Mouse (Mus musculus) stomach, postnatal 0 days (tissue): ENCODE measurements around the gene Gm17571. TPM values are rescaled to one million over a fixed set of nuclear protein-coding genes. Genes with fewer than 3 reads are reported as not detected.

Experiments
- ATAC-seq: fragments of 200-750 bp; cut with Nextera tagmentation; 2 replicates; pipeline ENCODE4 v1.8.0; 2017; ENCODE audit not compliant: low FRiP score, low TSS enrichment
- DNase-seq: peaks from one replicate; pipeline ENCODE4 v3.0.0-alpha.2; 2016; ENCODE audit warnings: low spot score
- H3K27ac ChIP-seq: fragments of 300-500 bp; sonication (generic); replicated peaks from 2 replicates; pipeline ENCODE4 v1.5.1; 2014; ENCODE audit warnings: mild to moderate bottlenecking, control low read depth
- H3K27me3 ChIP-seq: fragments of 300-500 bp; sonication (generic); 2 replicates; pipeline ENCODE4 v1.6.1; 2014; ENCODE audit warnings: low read length; ENCODE audit not compliant: control insufficient read depth, insufficient read depth
- H3K36me3 ChIP-seq: fragments of 300-500 bp; sonication (generic); 2 replicates; pipeline ENCODE4 v1.6.1; 2014; ENCODE audit warnings: low read length, mixed read lengths; ENCODE audit not compliant: control insufficient read depth, insufficient read depth
- H3K4me1 ChIP-seq: fragments of 300-500 bp; sonication (generic); replicated peaks from 2 replicates; pipeline ENCODE4 v1.6.1; 2014; ENCODE audit warnings: antibody characterized with exemption; ENCODE audit not compliant: control insufficient read depth, insufficient read depth
- H3K4me2 ChIP-seq: fragments of 300-500 bp; sonication (generic); replicated peaks from 2 replicates; pipeline ENCODE4 v1.6.1; 2014; ENCODE audit warnings: low read depth, mild to moderate bottlenecking, control low read depth, moderate library complexity
- H3K4me3 ChIP-seq: fragments of 300-500 bp; sonication (generic); 2 replicates; pipeline ENCODE4 v1.5.1; 2014; ENCODE audit warnings: low read depth, low read length, control low read depth
- H3K9ac ChIP-seq: fragments of 300-500 bp; sonication (generic); 2 replicates; pipeline ENCODE4 v1.6.1; 2014; ENCODE audit warnings: mild to moderate bottlenecking, low read length, control low read depth, mixed read lengths
- H3K9me3 ChIP-seq: fragments of 300-500 bp; sonication (generic); 2 replicates; pipeline ENCODE4 v1.6.1; 2016; ENCODE audit warnings: low read length; ENCODE audit not compliant: control insufficient read depth
- CTCF ChIP-seq: IDR thresholded peaks from 2 replicates; pipeline ENCODE4 v1.5.1; 2016; ENCODE audit warnings: antibody characterized with exemption, low read depth, mild to moderate bottlenecking, moderate library complexity
- EP300 ChIP-seq: optimal IDR thresholded peaks from 2 replicates; pipeline ENCODE3; 2016; ENCODE audit warnings: antibody characterized with exemption
- WGBS: fragments of 180-500 bp; shearing (Covaris S2); extraction: QIAGEN DNeasy Blood & Tissue Kit; methylation state at CpG from one replicate; pipeline ENCODE4 v1.1.7; 2014; 5-methylcytosine and 5-hydroxymethylcytosine counted together
- polyA plus RNA-seq: library from polyadenylated mRNA; unstranded; fragments of >200 nt; fragmentation: Nextera tagmentation; extraction: Ambion mirVana; gene quantifications from 2 replicates; pipeline ENCODE4 v1.2.1, GENCODE M21; 2015

The Gm17571 gene
- polyA plus RNA-seq, 1 experiment from 2014 or later: not detected

DNA sequence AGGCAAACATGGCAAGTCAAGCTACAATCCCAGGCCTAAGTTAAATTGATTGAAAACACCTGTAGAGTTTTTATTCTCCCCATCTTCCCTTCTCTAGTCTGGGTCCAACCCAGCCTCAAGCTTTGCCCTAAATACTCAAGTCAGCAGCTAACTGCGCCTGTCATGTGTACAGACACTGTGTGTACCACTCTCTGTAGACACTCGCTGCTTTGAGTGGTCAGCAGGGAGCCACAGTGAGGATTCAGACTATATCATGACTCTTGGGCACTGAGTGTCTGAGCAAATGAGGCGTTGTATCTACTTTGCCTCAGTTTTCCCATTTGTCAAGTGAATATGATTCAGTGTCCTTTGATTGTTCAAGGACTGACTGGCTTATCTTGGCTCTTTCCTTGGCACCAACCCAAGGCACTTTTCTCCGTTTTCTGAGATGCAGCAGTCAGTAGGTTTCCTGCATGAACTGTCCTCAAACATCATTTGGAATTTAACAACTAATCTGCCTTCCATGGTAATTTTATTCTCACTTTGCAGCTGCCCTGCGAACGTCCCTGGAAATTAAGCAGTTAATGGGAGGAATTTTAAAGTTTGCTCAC, 13.0 kb downstream of the Gm17571 start:
- H3K9me3 ChIP-seq: no peaks in the 10 kb centered on the region
- H3K4me3 ChIP-seq: no peak overlapping the region
- ATAC-seq (no peak), DNase-seq (no peak)
- 65% methylated on average over 6 of the region's 6 CpGs for WGBS
- TF ChIP-seq CTCF: no peak
- no peak for TF ChIP-seq EP300
- H3K4me2 ChIP-seq: no peak overlapping the region
- no peak overlapping the region for H3K9ac ChIP-seq
- no peak overlapping the region for H3K27ac ChIP-seq
- H3K36me3 ChIP-seq: no peaks in the 10 kb centered on the region
- no peaks in the 10 kb centered on the region for H3K27me3 ChIP-seq
- no peaks in the 10 kb centered on the region for H3K4me1 ChIP-seq

DNA sequence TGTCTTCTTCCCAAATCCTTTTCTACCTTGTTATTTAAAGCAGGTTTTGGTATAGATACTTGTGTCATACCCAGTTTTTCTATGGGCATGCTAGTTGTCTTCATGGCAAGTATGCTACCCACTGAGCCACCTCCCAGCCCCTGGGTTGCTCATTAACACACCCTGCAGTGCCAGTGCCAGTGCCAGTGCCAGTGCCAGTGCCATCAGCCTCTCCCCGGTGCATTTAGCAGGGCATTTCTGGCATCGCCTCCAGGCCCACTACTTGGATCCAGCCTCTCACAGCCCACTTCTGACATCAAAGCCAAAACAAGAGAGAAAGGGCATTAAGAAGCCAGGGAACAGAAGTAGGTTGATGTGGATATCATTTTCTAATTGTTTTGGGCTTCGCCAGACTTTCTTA, 14.9 kb downstream of the Gm17571 start:
- Histone ChIP-seq H3K27ac (no peak overlapping the region), H3K36me3 (no peaks in the 10 kb centered on the region), H3K4me1 (no peaks in the 10 kb centered on the region), H3K9me3 (no peaks in the 10 kb centered on the region), H3K4me3 (no peak overlapping the region), H3K4me2 (no peak overlapping the region), H3K9ac (no peak overlapping the region), H3K27me3 (no peaks in the 10 kb centered on the region)
- ATAC-seq (no peak), DNase-seq (no peak)
- TF ChIP-seq CTCF: no peak
- TF ChIP-seq EP300: no peak
- 92% methylated on average over 3 of the region's 3 CpGs for WGBS

DNA sequence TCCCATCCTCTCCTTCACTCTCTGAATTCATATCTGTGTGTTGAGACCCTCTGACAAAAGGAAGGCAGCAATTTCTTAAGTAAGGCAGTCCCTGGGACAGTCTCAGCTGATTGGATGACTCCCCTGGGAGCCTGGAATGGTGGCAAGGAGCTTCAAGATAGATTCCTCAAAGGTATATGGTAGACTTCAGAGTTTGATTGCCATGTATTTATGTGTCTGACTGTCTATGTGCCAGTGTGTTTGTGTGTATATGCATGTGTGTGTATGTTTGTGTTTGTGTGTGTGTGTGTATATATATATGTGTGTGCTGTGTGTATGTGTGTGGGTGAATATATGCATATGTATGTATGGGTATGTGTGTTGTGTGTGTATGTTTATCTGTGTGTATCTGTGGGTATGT, 15.8 kb downstream of the Gm17571 start:
- Histone ChIP-seq H3K27ac (no peak overlapping the region), H3K4me2 (no peak overlapping the region), H3K9me3 (no peaks in the 10 kb centered on the region), H3K27me3 (no peaks in the 10 kb centered on the region), H3K4me3 (no peak overlapping the region), H3K9ac (no peak overlapping the region), H3K4me1 (no peaks in the 10 kb centered on the region), H3K36me3 (no peaks in the 10 kb centered on the region)
- DNase-seq (no peak), ATAC-seq (no peak)
- TF ChIP-seq EP300 (no peak), CTCF (no peak)

- TF ChIP-seq EP300 (no peak), CTCF (no peak)
- peak; percentile 93 for ATAC-seq
- H3K27ac ChIP-seq: no peak overlapping the region
- no peaks in the 10 kb centered on the region for H3K27me3 ChIP-seq
- no peaks in the 10 kb centered on the region for H3K4me1 ChIP-seq
- H3K4me2 ChIP-seq: no peak overlapping the region
- 59% methylated on average over 6 of the region's 6 CpGs for WGBS
- DNase-seq: peak; percentile 17
- H3K9me3 ChIP-seq: no peaks in the 10 kb centered on the region
- no peak overlapping the region for H3K9ac ChIP-seq
- H3K36me3 ChIP-seq: no peaks in the 10 kb centered on the region
- no peak overlapping the region for H3K4me3 ChIP-seq
Observed at GRCm38 (mm10) chr9:13430302-13430701, 16.3 kb downstream of the Gm17571 start.

DNA sequence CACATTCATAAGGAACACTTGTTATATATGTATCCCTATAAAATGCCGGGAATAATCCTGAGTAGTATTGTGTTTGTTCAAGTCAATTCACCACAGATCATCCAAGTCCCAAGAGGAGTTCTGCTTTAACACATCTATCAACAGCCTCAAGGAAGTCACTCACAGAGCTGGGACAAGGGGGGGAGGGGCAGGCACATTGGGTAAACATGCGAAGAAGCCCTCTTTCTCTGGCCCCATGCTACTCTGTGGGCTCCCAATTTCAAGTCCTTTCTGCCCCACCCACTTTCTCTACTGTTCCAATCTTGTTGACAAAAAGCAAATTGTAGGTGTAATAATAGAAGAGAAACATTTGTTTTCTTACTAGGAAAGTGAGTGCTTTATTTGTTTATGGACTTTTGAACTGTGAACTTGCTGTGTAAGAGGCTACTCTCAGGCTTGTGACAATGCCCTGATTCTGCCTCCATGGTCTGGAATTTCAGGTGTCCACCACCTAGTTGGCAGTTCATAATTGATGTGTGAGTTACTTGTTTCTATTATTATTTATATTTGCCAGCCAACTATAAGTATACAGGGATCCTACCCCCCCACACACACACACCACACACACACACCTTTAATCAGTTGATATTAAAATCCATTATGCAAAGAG, 17.0 kb downstream of the Gm17571 start:
- Histone ChIP-seq H3K4me1 (no peaks in the 10 kb centered on the region), H3K27ac (no peak overlapping the region), H3K4me2 (no peak overlapping the region), H3K36me3 (no peaks in the 10 kb centered on the region), H3K9ac (no peak overlapping the region), H3K9me3 (no peaks in the 10 kb centered on the region), H3K27me3 (no peaks in the 10 kb centered on the region), H3K4me3 (no peak overlapping the region)
- 51% methylated on average over 2 of the region's 2 CpGs for WGBS
- no peak for DNase-seq
- ATAC-seq: no peak
- no peak for TF ChIP-seq EP300
- no peak for TF ChIP-seq CTCF

GRCm38 (mm10) chr9:13425031-13425940, 21.3 kb downstream of the Gm17571 start:
- no peaks in the 10 kb centered on the region for H3K27me3 ChIP-seq
- H3K4me1 ChIP-seq: no peaks in the 10 kb centered on the region
- no peak overlapping the region for H3K4me3 ChIP-seq
- ATAC-seq (peak; percentile 83), DNase-seq (peak; percentile 65)
- no peaks in the 10 kb centered on the region for H3K36me3 ChIP-seq
- no peak for TF ChIP-seq EP300
- no peaks in the 10 kb centered on the region for H3K9me3 ChIP-seq
- 21% methylated on average over 7 of the region's 7 CpGs for WGBS
- peak overlapping the region; percentile 42 for H3K4me2 ChIP-seq
- H3K27ac ChIP-seq: peak overlapping the region; percentile 69
- H3K9ac ChIP-seq: no peak overlapping the region
